Mouse (Mus musculus) limb, embryonic 11.5 days (tissue): ENCODE measurements at regions not wholly inside any gene's neighbourhood (a gene's known extent, or its start where the extent isn't known, plus 50 kb on each side); places are given as distances from the start of the nearest gene placed in this dataset.
"Not testable (repeated sequence)": the region's sequence is repeated elsewhere in the genome, so short reads cannot be mapped to it uniquely, and the experiment has no call there.

Source experiments
- ATAC-seq: fragments of 200-750 bp; cut with Nextera tagmentation; 2 replicates; pipeline ENCODE4 v1.8.0; 2017; ENCODE audit warnings: low read depth; ENCODE audit not compliant: insufficient number of reproducible peaks, low FRiP score, low TSS enrichment
- DNase-seq: peaks from one replicate; pipeline ENCODE4 v3.0.0-alpha.2; 2015; ENCODE audit warnings: low spot score
- H3K27ac ChIP-seq: fragments of 300-500 bp; sonication (generic); replicated peaks from 2 replicates; pipeline ENCODE4 v1.5.1; 2014; ENCODE audit warnings: low read depth, mild to moderate bottlenecking, low read length
- H3K27me3 ChIP-seq: fragments of 300-500 bp; sonication (generic); 2 replicates; pipeline ENCODE4 v1.6.1; 2014; ENCODE audit warnings: mild to moderate bottlenecking, low read length, mixed read lengths; ENCODE audit not compliant: control insufficient read depth, insufficient read depth
- H3K36me3 ChIP-seq: fragments of 300-500 bp; sonication (generic); 2 replicates; pipeline ENCODE4 v1.6.1; 2014; ENCODE audit warnings: mild to moderate bottlenecking, low read length, moderate library complexity, mixed read lengths; ENCODE audit not compliant: control insufficient read depth, insufficient read depth
- H3K4me1 ChIP-seq: fragments of 300-500 bp; sonication (generic); 2 replicates; pipeline ENCODE4 v1.6.1; 2014; ENCODE audit warnings: low read length, mixed read lengths; ENCODE audit not compliant: control insufficient read depth, insufficient read depth
- H3K4me2 ChIP-seq: fragments of 300-500 bp; sonication (generic); 2 replicates; pipeline ENCODE4 v1.6.1; 2014; ENCODE audit warnings: low read depth, mild to moderate bottlenecking, moderate library complexity; ENCODE audit not compliant: severe bottlenecking
- H3K4me3 ChIP-seq: fragments of 300-500 bp; sonication (generic); 2 replicates; pipeline ENCODE4 v1.5.1; 2014; ENCODE audit warnings: low read depth, low read length
- H3K9ac ChIP-seq: fragments of 300-500 bp; sonication (generic); 2 replicates; pipeline ENCODE4 v1.6.1; 2014; ENCODE audit warnings: mild to moderate bottlenecking, low read length
- H3K9me3 ChIP-seq: fragments of 300-500 bp; sonication (generic); 2 replicates; pipeline ENCODE4 v1.6.1; 2016; ENCODE audit warnings: low read length; ENCODE audit not compliant: control insufficient read depth
- WGBS: fragments of 180-500 bp; shearing (Covaris S2); extraction: QIAGEN DNeasy Blood & Tissue Kit; methylation state at CpG from one replicate; pipeline ENCODE4 v1.1.7; 2014; 5-methylcytosine and 5-hydroxymethylcytosine counted together

- Histone ChIP-seq H3K27me3 (no peaks in the 10 kb centered on the region), H3K4me3 (no peak overlapping the region), H3K9me3 (no peaks in the 10 kb centered on the region), H3K9ac (no peak overlapping the region), H3K4me2 (no peak overlapping the region), H3K27ac (no peak overlapping the region), H3K36me3 (no peaks in the 10 kb centered on the region), H3K4me1 (no peaks in the 10 kb centered on the region)
- no peak for DNase-seq
- ATAC-seq: no peak
- WGBS: 88% methylated on average over 4 of the region's 4 CpGs
Measured at GRCm38 (mm10) chr13:5178996-5179395, 570.0 kb upstream of the Akr1e1 start.

- no peak for DNase-seq
- no peak overlapping the region for H3K9ac ChIP-seq
- H3K4me1 ChIP-seq: no peaks in the 10 kb centered on the region
- H3K27ac ChIP-seq: no peak overlapping the region
- WGBS: 90% methylated on average over 2 of the region's 2 CpGs
- no peak for ATAC-seq
- H3K4me3 ChIP-seq: no peak overlapping the region
- H3K27me3 ChIP-seq: no peaks in the 10 kb centered on the region
- H3K4me2 ChIP-seq: no peak overlapping the region
- H3K36me3 ChIP-seq: no peaks in the 10 kb centered on the region
- H3K9me3 ChIP-seq: no peaks in the 10 kb centered on the region
Measured at GRCm38 (mm10) chr13:5179552-5179951, 570.6 kb upstream of the Akr1e1 start.

- ATAC-seq, H3K27ac ChIP-seq, H3K4me1 ChIP-seq, H3K9ac ChIP-seq, H3K36me3 ChIP-seq, H3K4me2 ChIP-seq, H3K27me3 ChIP-seq, H3K4me3 ChIP-seq, H3K9me3 ChIP-seq, DNase-seq: not testable (repeated sequence)
- WGBS: 34% methylated on average over 1 of the region's 1 CpGs
Measured at GRCm38 (mm10) chr13:5185237-5185800, 576.3 kb upstream of the Akr1e1 start.

- Histone ChIP-seq H3K9ac (no peak overlapping the region), H3K4me2 (no peak overlapping the region), H3K4me1 (no peaks in the 10 kb centered on the region), H3K4me3 (no peak overlapping the region), H3K9me3 (no peaks in the 10 kb centered on the region), H3K36me3 (no peaks in the 10 kb centered on the region), H3K27me3 (no peaks in the 10 kb centered on the region), H3K27ac (no peak overlapping the region)
- WGBS: 14% methylated on average over 1 of the region's 1 CpGs
- DNase-seq: no peak
- ATAC-seq: peak; percentile 70; the same call in 1 of the 2 replicates
Measured at GRCm38 (mm10) chr13:5202736-5203135, 593.8 kb upstream of the Akr1e1 start.

- no peaks in the 10 kb centered on the region for H3K36me3 ChIP-seq
- no peak overlapping the region for H3K4me3 ChIP-seq
- WGBS: 26% methylated on average over 2 of the region's 2 CpGs
- no peak overlapping the region for H3K9ac ChIP-seq
- no peak overlapping the region for H3K27ac ChIP-seq
- DNase-seq (no peak), ATAC-seq (no peak)
- no peaks in the 10 kb centered on the region for H3K9me3 ChIP-seq
- no peaks in the 10 kb centered on the region for H3K4me1 ChIP-seq
- no peak overlapping the region for H3K4me2 ChIP-seq
- no peaks in the 10 kb centered on the region for H3K27me3 ChIP-seq
Measured at GRCm38 (mm10) chr13:5204143-5204542, 595.2 kb upstream of the Akr1e1 start.

- no peak overlapping the region for H3K9ac ChIP-seq
- ATAC-seq (0 out of 2 replicates have a peak, but pooled peaks have one; percentile 13), DNase-seq (no peak)
- H3K4me2 ChIP-seq: no peak overlapping the region
- no peaks in the 10 kb centered on the region for H3K9me3 ChIP-seq
- no peaks in the 10 kb centered on the region for H3K27me3 ChIP-seq
- no peak overlapping the region for H3K4me3 ChIP-seq
- H3K27ac ChIP-seq: no peak overlapping the region
- H3K4me1 ChIP-seq: 0 out of 2 replicates have a peak, but pooled peaks cover 2% of the 10 kb centered on the region
- WGBS: 46% methylated on average over 1 of the region's 1 CpGs
- no peaks in the 10 kb centered on the region for H3K36me3 ChIP-seq
Measured at GRCm38 (mm10) chr13:5211659-5212058, 602.7 kb upstream of the Akr1e1 start.

- no peak overlapping the region for H3K4me3 ChIP-seq
- no peaks in the 10 kb centered on the region for H3K36me3 ChIP-seq
- no peaks in the 10 kb centered on the region for H3K9me3 ChIP-seq
- no peak overlapping the region for H3K9ac ChIP-seq
- H3K4me1 ChIP-seq: no peaks in the 10 kb centered on the region
- H3K27me3 ChIP-seq: no peaks in the 10 kb centered on the region
- no peak overlapping the region for H3K27ac ChIP-seq
- ATAC-seq (no peak), DNase-seq (no peak)
- H3K4me2 ChIP-seq: no peak overlapping the region
- 92% methylated on average over 3 of the region's 3 CpGs for WGBS
Measured at GRCm38 (mm10) chr13:5229476-5229875, 620.5 kb upstream of the Akr1e1 start.

GRCm38 (mm10) chr13:5234232-5234631 lies 625.3 kb upstream of the Akr1e1 start:
- H3K4me3 ChIP-seq: no peak overlapping the region
- H3K27ac ChIP-seq: no peak overlapping the region
- ATAC-seq (no peak), DNase-seq (no peak)
- no peaks in the 10 kb centered on the region for H3K27me3 ChIP-seq
- WGBS: 83% methylated on average over 3 of the region's 3 CpGs
- H3K4me2 ChIP-seq: no peak overlapping the region
- no peaks in the 10 kb centered on the region for H3K4me1 ChIP-seq
- no peaks in the 10 kb centered on the region for H3K9me3 ChIP-seq
- no peaks in the 10 kb centered on the region for H3K36me3 ChIP-seq
- no peak overlapping the region for H3K9ac ChIP-seq

GRCm38 (mm10) chr13:5235391-5235790 lies 625.9 kb upstream of the Klf6 start:
- no peaks in the 10 kb centered on the region for H3K27me3 ChIP-seq
- H3K4me2 ChIP-seq: no peak overlapping the region
- no peak for ATAC-seq

More at GRCm38 (mm10) chr13:5235391-5235790, 625.9 kb upstream of the Klf6 start:
- Histone ChIP-seq H3K4me1 (no peaks in the 10 kb centered on the region), H3K4me3 (no peak overlapping the region), H3K9me3 (no peaks in the 10 kb centered on the region), H3K27ac (no peak overlapping the region), H3K9ac (no peak overlapping the region), H3K36me3 (no peaks in the 10 kb centered on the region)
- no peak for DNase-seq
- 93% methylated on average over 1 of the region's 1 CpGs for WGBS
